Mouse (Mus musculus) spleen, adult 18-20 months (tissue): Measurements from ENCODE around the gene Dlg5.
A peak's percentile ranks its signal among the peaks of the same experiment; 100 is the strongest.

Experiments used
- DNase-seq, 2 experiments: peaks; one replicate each; pipeline ENCODE4 v3.0.0; 2022; ENCODE audit warnings: mixed read lengths in 2 of 2

The Dlg5 gene

GRCm38 (mm10) chr14:24245177-24246081 lies at the start of gene Dlg5:
Gene Dlg5 (minus strand): TSS chr14:24245920.
- DNase-seq = peak in 1 of 2 experiments; percentile 13

DNA sequence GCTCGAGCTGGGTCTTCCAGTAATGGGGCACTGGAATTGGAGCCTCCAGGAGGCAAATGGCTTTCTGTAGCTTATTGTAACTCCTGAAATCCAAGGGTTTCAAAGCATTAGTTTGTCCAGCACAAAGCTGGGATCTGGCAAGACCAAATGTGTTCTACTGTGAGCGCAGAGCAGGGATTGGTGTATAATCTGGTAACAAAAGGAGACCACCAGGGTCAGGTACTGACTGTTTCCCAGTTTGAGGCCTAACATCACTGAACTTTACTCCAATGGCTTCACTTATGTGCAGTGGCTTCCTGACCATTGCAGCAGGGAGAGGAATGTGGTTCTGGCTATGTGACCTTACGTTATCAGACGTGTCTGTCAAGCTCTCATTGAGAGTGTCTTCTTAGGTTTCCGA lies 47.9 kb upstream of the Dlg5 start:
- no peak for DNase-seq

- DNase-seq = no peak
Measured at GRCm38 (mm10) chr14:24292914-24293313, 47.2 kb upstream of the Dlg5 start, which contains the start of gene E330034G19Rik. Gene E330034G19Rik (plus strand): TSS chr14:24293214.

DNA sequence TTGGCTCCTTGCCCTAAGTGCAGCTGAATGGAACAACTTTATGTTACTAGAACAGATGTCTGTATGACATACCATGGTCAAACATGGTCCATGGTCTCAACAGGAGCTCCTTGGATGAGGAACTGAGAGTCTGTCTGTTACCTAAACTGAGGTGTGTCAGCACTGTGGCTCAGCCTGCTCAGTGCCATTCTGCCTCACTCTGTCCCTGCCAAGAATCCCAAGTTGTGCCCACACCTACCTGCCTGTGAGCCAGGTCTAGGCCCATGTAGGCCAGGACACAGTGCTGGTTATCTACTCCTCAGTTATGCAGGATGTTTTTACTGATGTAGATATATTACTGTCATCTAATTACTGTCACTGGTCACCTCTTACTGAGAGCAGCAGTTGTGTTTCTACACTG lies 45.0 kb upstream of the Dlg5 start:
- no peak for DNase-seq

- no peak for DNase-seq
Measured at GRCm38 (mm10) chr14:24286136-24286535, 40.4 kb upstream of the Dlg5 start.

- DNase-seq = no peak
Measured at GRCm38 (mm10) chr14:24282276-24282675, 36.6 kb upstream of the Dlg5 start.

- no peak for DNase-seq
Measured at GRCm38 (mm10) chr14:24281278-24281677, 35.6 kb upstream of the Dlg5 start.

- DNase-seq = no peak
Measured at GRCm38 (mm10) chr14:24275534-24275933, 29.8 kb upstream of the Dlg5 start.

GRCm38 (mm10) chr14:24273575-24273974 lies 27.9 kb upstream of the Dlg5 start:
- no peak for DNase-seq

- DNase-seq = no peak
Measured at GRCm38 (mm10) chr14:24269571-24269970, 23.9 kb upstream of the Dlg5 start.

GRCm38 (mm10) chr14:24262915-24263314 lies 17.2 kb upstream of the Dlg5 start:
- no peak for DNase-seq

GRCm38 (mm10) chr14:24262382-24262781 lies 16.7 kb upstream of the Dlg5 start:
- no peak for DNase-seq

DNA sequence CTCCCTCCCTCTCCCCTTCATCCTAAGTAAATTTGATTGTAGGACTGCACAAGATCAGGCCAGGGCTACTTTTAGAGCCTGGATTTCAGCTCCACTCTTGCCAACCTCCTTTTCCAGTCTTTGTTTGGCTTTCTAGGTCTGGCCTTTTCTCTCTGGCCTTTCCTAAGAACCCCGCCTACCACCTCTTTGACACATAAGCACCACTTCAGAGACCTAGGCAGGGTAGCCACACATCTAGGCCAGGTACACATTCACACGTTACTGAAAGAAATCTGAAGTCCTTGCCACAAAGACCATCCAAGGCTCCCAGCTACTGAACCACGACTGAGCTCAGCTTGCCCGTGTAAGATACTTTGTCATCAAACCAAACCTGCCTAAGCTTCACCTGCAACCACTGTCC lies 14.7 kb upstream of the Dlg5 start:
- no peak for DNase-seq

DNA sequence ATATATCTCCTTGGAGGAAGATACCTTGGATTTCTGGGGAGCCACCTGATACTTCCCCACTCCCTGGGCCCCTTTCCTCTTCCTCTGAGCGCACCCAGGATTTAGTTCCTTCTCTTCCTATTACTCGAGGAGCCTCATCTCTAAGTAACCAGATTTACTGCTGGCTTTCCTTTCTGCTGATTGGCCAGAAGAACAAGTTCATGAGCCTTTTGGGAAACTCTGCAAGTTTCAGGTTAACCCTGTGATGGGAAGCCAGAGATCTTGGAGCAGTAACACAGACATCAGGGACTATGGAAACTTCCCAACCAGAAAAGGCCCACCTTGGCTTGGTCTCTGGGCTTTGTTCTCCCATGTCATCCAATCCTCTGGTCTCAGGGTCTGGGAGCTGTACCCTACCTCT lies 10.2 kb upstream of the Dlg5 start:
- DNase-seq = no peak

DNA sequence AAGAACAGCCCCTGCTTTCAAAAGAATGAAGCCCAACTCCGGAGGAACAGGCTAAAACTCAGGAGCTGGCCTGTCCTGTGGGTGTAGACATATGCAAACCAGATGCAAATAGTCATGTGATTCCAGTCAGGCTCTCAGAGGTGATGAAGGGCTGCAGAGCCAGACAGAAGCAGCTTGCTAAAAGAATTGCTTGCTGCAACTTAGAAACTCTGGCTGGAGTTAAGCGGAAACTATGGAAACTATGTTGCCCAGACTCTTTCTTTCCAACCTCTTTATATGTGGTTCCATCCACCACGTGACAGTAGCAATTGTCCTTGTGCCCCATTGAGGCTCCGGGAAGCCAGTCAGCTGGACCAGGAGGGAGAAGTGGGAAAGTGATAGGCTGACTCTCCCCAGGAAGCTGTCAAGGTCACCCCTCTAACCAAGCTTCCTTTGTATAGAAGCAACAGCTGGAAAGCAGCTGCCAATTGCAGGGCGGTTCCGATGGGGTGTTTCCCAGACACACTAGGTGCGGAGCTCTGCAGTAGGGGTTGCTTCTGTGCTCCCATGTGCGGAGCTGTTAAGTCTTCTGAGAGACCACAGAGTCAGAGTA lies 8.0 kb upstream of the Dlg5 start:
- no peak for DNase-seq

DNA sequence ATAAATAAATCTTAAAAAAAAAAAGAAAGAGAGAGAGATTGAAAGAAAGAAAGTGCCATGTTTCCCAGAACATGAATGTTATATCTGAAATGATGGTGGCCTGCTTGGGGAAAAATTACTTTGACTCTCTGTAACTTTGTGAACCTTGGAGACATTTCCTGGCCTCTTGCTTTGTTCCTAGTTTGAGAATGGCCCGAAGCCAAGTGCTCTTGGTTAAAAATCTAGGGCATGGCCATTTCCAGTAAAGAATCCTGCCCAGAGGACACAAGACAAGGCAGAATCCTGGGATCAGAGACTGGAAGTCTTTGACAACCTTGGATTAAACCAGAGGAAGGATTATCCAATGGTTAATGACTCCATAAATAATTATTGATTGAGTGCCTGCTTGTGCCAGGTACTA lies 5.6 kb upstream of the Dlg5 start:
- DNase-seq = no peak

DNA sequence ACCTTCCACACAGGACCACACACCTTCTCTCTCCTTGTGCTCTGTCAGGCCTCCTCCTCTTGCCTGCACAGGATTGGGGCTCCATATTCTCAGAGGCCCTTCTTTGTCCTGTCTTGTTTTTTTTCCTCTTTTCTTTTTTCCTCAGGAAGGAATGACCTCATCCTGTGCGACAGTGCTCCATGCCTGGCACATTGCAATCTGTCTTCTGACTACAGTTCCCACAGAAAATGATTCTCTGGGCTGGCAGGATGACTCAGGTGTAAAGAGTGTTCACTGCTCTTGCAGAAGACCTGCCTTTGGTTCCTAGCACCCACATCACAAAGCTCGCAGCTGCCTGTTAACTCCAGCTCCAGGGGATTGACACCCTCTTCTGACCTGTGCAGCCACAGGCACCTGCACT lies 4.2 kb upstream of the Dlg5 start:
- no peak for DNase-seq

DNA sequence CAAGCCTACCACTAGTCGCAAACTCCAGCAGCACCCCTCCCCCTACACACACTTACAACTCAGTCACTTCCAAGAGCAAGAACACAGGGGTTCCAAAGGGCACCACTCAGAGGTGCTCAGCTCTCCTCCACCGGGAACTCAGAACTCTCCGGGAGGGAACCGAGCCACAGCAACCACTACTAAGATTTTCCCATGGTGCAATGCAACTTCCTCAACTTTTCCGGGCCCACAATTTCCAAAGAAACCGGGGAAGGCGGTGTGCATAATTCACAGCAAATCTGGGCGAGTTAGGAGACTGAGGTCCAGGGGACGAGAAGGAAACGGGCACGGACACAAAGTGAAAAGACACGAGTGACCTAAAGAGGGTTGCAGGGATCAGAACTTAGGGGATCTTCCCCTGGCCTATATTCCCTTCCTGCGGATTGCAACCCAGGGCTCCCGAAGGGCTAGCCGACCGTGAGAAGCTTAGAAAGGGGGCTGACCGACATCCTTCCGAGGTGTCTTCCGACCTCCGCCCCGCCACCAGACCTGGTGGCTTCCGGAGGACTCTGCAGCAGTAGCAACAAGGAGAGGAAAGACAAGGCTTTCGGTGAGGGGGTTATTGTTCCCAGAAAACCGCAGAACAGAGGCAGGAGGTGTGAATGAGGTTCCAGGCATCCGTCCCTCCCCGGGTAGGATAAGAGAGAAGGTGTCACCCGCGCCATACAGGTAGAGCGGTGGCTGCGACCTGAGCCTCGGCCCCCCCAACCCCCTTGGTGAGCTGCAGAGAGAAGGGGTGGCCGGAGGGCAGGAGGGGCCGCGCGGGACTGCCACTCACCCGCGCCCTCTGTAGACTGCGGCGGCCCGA lies 1.2 kb downstream of the Dlg5 start:
- no peak for DNase-seq

- no peak for DNase-seq
Measured at GRCm38 (mm10) chr14:24242016-24242415, 3.7 kb downstream of the Dlg5 start.

DNA sequence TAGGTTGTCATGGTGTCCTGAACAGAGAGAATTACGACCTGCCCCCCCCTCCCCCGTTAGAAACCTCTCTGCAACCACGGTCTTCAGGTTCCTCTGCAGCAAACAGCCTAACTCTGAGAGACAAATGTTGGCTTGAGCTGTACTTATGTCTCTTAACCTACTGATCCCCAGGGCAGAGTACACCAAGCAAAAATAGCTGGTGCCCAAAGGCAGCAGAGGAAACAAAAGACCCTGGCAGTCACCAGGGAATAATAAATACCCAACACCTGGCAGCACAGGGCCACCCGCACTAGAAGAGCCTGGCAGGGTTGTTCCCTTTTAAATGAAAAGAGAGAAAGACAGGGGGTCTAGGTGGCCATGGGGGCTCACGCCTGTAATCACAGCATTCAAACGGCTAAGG lies 4.9 kb downstream of the Dlg5 start:
- no peak for DNase-seq

GRCm38 (mm10) chr14:24239651-24240050 lies 6.1 kb downstream of the Dlg5 start:
- no peak for DNase-seq

GRCm38 (mm10) chr14:24235954-24236353 lies 9.8 kb downstream of the Dlg5 start:
- DNase-seq = no peak

GRCm38 (mm10) chr14:24234411-24234810 lies 11.3 kb downstream of the Dlg5 start:
- no peak for DNase-seq
